11 mouse cellular contexts compared by ENCODE assay signal in genomic region chr8:125431321-125431720, GRCm38 (mm10).
DNase-seq lines count a peak whose midpoint lies in the region; ATAC-seq and TF ChIP-seq lines count a peak whose summit lies in the region.
"Had no signal": no experiment of that assay in that cellular context is flagged by ENCODE, and none has a peak within 500 bp of the region (broad histone marks: within the 10 kb centered on the region; RNA-seq: fewer than 3 reads in every experiment).

No protein-coding gene starts in this region.

- DNase-seq in liver (no peak), ZHBTc4 (ENCODE audit: low read depth, low spot score) (peak; percentile 66)
- DNase-seq in gastrocnemius, postnatal 25 days = peak; percentile 55
- peak; percentile 58 for DNase-seq in liver, postnatal 0 days
- DNase-seq in left cerebral cortex, postnatal 4 days = no peak
- no peak for DNase-seq in frontal cortex, postnatal 10 days (ENCODE audit: low spot score in 2 of 2)

- peak; percentile 57 for ATAC-seq in liver, embryonic 12.5 days
- ATAC-seq in liver, postnatal 0 days = peak; percentile 98
- no peak for ATAC-seq in midbrain, embryonic 15.5 days (replicated peaks)
- ATAC-seq: midbrain, embryonic 13.5 days; Patski had no signal

- H3K4me2 ChIP-seq in liver, embryonic 12.5 days = no peak overlapping the region
- H3K4me2 ChIP-seq in liver, postnatal 0 days (ENCODE audit: low read depth, low read length) = no peak overlapping the region
- H3K4me2 ChIP-seq in midbrain, embryonic 15.5 days = no peak overlapping the region
- H3K4me2 ChIP-seq: midbrain, embryonic 13.5 days had no signal

- H3K9ac ChIP-seq in liver, embryonic 12.5 days = no peak overlapping the region
- no peak overlapping the region for H3K9ac ChIP-seq in liver, postnatal 0 days (replicated peaks)
- H3K9ac ChIP-seq in midbrain, embryonic 15.5 days = no peak overlapping the region
- H3K9ac ChIP-seq: midbrain, embryonic 13.5 days had no signal

- H3K4me3 ChIP-seq in liver, embryonic 12.5 days = no peak overlapping the region
- H3K4me3 ChIP-seq in liver, postnatal 0 days (ENCODE audit: low read depth, low read length) = no peak overlapping the region
- no peak overlapping the region for H3K4me3 ChIP-seq in midbrain, embryonic 15.5 days
- H3K4me3 ChIP-seq: left cerebral cortex, adult 2 months; midbrain, embryonic 13.5 days had no signal

- 63% methylated on average over 3 of the region's 3 CpGs for WGBS in liver, embryonic 12.5 days (ENCODE audit: insufficient replicate concordance)
- 66% methylated on average over 3 of the region's 3 CpGs for WGBS in liver, postnatal 0 days (ENCODE audit: insufficient replicate concordance)
- 86% methylated on average over 3 of the region's 3 CpGs for WGBS in midbrain, embryonic 15.5 days

- intact Hi-C loops in left cerebral cortex, postnatal 4 days (cut with DNase I) = loop anchor here (10.0 kb wide), 1 partner anchor 247 kb away; no protein-coding TSS in a partner anchor

- TF ChIP-seq EP300 in liver, postnatal 0 days (IDR thresholded peaks at IDR 0.05; ENCODE audit: low read depth) = no peak

- TF ChIP-seq CTCF in liver, postnatal 0 days (IDR thresholded peaks at IDR 0.05; ENCODE audit: low read depth) = no peak

- H3K36me3 ChIP-seq in liver, embryonic 12.5 days = no peaks in the 10 kb centered on the region
- H3K36me3 ChIP-seq in liver, postnatal 0 days (replicated peaks; ENCODE audit: insufficient read depth, low read length) = 0 out of 2 replicates have a peak, but pooled peaks cover 2% of the 10 kb centered on the region
- H3K36me3 ChIP-seq in midbrain, embryonic 15.5 days (replicated peaks) = no peaks in the 10 kb centered on the region; the same call in 1 of the 2 replicates

- no peaks in the 10 kb centered on the region for H3K4me1 ChIP-seq in liver, embryonic 12.5 days
- H3K4me1 ChIP-seq in liver, postnatal 0 days (ENCODE audit: insufficient read depth) = no peaks in the 10 kb centered on the region
- H3K4me1 ChIP-seq in midbrain, embryonic 15.5 days = peaks cover 10% of the 10 kb centered on the region; the same call in 1 of the 2 replicates

- no peak overlapping the region for H3K27ac ChIP-seq in liver, embryonic 12.5 days
- no peak overlapping the region for H3K27ac ChIP-seq in liver, postnatal 0 days (ENCODE audit: low read depth)
- H3K27ac ChIP-seq in midbrain, embryonic 15.5 days = no peak overlapping the region
- H3K27ac ChIP-seq: left cerebral cortex, adult 2 months; midbrain, embryonic 13.5 days had no signal

- no peaks in the 10 kb centered on the region for H3K9me3 ChIP-seq in liver, embryonic 12.5 days (replicated peaks)
- no peaks in the 10 kb centered on the region for H3K9me3 ChIP-seq in liver, postnatal 0 days (ENCODE audit: low read length)
- no peaks in the 10 kb centered on the region for H3K9me3 ChIP-seq in midbrain, embryonic 15.5 days
- H3K9me3 ChIP-seq: midbrain, embryonic 13.5 days had no signal

- H3K27me3 ChIP-seq in liver, embryonic 12.5 days (replicated peaks) = no peaks in the 10 kb centered on the region
- no peaks in the 10 kb centered on the region for H3K27me3 ChIP-seq in liver, postnatal 0 days (ENCODE audit: insufficient read depth, low read length)
- H3K27me3 ChIP-seq in midbrain, embryonic 15.5 days (replicated peaks) = no peaks in the 10 kb centered on the region
- H3K27me3 ChIP-seq: Patski had no signal

Comparison
In these comparisons a context has a peak if more than half of its experiments do, and no peak if none do; other contexts are left out.
1. DNase-seq: peak in ZHBTc4 (single experiment), gastrocnemius, postnatal 25 days (single experiment) and liver, postnatal 0 days (single experiment); none in liver (single experiment), left cerebral cortex, postnatal 4 days (single experiment) and frontal cortex, postnatal 10 days (0 of 2).